In the genomic region with DNA sequence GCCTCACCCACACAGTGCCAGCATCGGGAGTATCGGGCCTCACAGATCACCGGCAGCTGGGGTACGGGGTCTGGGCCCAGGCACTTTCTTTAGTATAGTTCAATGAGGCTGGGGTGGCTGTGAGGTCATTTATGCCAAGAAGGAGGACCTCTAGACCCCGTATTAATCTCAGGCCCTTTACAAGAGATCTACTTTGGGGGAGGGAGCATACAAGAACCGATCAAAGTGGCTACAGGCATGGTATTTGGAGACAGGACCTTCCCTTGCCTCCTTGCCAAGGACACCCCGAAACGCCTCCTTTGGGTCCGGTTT, we compare ENCODE assay signal across 8 mouse cellular contexts. TPM values are rescaled to one million over a fixed set of nuclear protein-coding genes. Genes with fewer than 3 reads are reported as not detected.
DNase-seq lines count a peak whose midpoint lies in the region; ATAC-seq and TF ChIP-seq lines count a peak whose summit lies in the region.

No protein-coding gene starts in this region.

- peak overlapping the region; percentile 1 for H3ac ChIP-seq in myocyte (ENCODE audit: control insufficient read depth, insufficient read length)

- ATAC-seq in lung, embryonic 14.5 days (ENCODE audit: insufficient read depth) = no peak
- no peak for ATAC-seq in embryonic facial prominence, embryonic 14.5 days (ENCODE audit: low read depth)
- no peak for ATAC-seq in intestine, embryonic 14.5 days (replicated peaks; ENCODE audit: low FRiP score, low TSS enrichment, low read depth)

- no peak for TF ChIP-seq CTCF in lung, embryonic 14.5 days (IDR thresholded peaks at IDR 0.05; ENCODE audit: low read depth)

- H3K79me2 ChIP-seq in myocyte (ENCODE audit: control insufficient read depth, insufficient read depth) = peaks cover 24% of the 10 kb centered on the region

- H3K9me3 ChIP-seq in lung, embryonic 14.5 days (ENCODE audit: low read depth, low read length) = no peaks in the 10 kb centered on the region
- H3K9me3 ChIP-seq in embryonic facial prominence, embryonic 14.5 days (ENCODE audit: control insufficient read depth, low read length) = no peaks in the 10 kb centered on the region
- no peaks in the 10 kb centered on the region for H3K9me3 ChIP-seq in intestine, embryonic 14.5 days (ENCODE audit: control insufficient read depth, low read length)

- no peaks in the 10 kb centered on the region for H3K36me3 ChIP-seq in lung, embryonic 14.5 days (ENCODE audit: insufficient read depth)
- no peaks in the 10 kb centered on the region for H3K36me3 ChIP-seq in embryonic facial prominence, embryonic 14.5 days (ENCODE audit: control insufficient read depth, insufficient read depth, low read length)
- H3K36me3 ChIP-seq in intestine, embryonic 14.5 days (ENCODE audit: control insufficient read depth, insufficient read depth, low read length) = no peaks in the 10 kb centered on the region
- H3K36me3 ChIP-seq in myocyte (ENCODE audit: control insufficient read depth, insufficient read depth) = no peaks in the 10 kb centered on the region

- peak overlapping the region; percentile 100 for H3K27ac ChIP-seq in lung, embryonic 14.5 days (ENCODE audit: low read depth)
- H3K27ac ChIP-seq in embryonic facial prominence, embryonic 14.5 days (replicated peaks; ENCODE audit: low read depth, low read length) = peak overlapping the region; percentile 100
- peak overlapping the region; percentile 100 for H3K27ac ChIP-seq in intestine, embryonic 14.5 days (ENCODE audit: low read depth)

- under 1% methylated on average over 9 of the region's 9 CpGs for WGBS in lung, embryonic 14.5 days
- under 1% methylated on average over 9 of the region's 9 CpGs for WGBS in embryonic facial prominence, embryonic 14.5 days
- WGBS in intestine, embryonic 14.5 days = 0% methylated on average over 9 of the region's 9 CpGs

- H3K9ac ChIP-seq in lung, embryonic 14.5 days = peak overlapping the region; percentile 100
- peak overlapping the region; percentile 100 for H3K9ac ChIP-seq in embryonic facial prominence, embryonic 14.5 days (ENCODE audit: low read depth, low read length)
- peak overlapping the region; percentile 100 for H3K9ac ChIP-seq in intestine, embryonic 14.5 days (ENCODE audit: low read length)

- no peaks in the 10 kb centered on the region for H3K27me3 ChIP-seq in lung, embryonic 14.5 days (ENCODE audit: insufficient read depth, low read length)
- H3K27me3 ChIP-seq in embryonic facial prominence, embryonic 14.5 days (replicated peaks; ENCODE audit: control insufficient read depth, insufficient read depth, low read length) = no peaks in the 10 kb centered on the region
- no peaks in the 10 kb centered on the region for H3K27me3 ChIP-seq in intestine, embryonic 14.5 days (replicated peaks; ENCODE audit: control insufficient read depth, insufficient read depth, low read length)
- no peaks in the 10 kb centered on the region for H3K27me3 ChIP-seq in myocyte (ENCODE audit: control insufficient read depth, insufficient read depth, insufficient read length)

- peak overlapping the region; percentile 90 for H3K4me3 ChIP-seq in lung, embryonic 14.5 days (ENCODE audit: low read depth, low read length)
- H3K4me3 ChIP-seq in embryonic facial prominence, embryonic 14.5 days (ENCODE audit: low read depth, low read length) = peak overlapping the region; percentile 98
- peak overlapping the region; percentile 65 for H3K4me3 ChIP-seq in intestine, embryonic 14.5 days (ENCODE audit: low read depth, low read length)
- H3K4me3 ChIP-seq in myocyte = peak overlapping the region; percentile 99

- peaks cover 11% of the 10 kb centered on the region for H3K4me1 ChIP-seq in lung, embryonic 14.5 days (ENCODE audit: insufficient read depth)
- peaks cover 22% of the 10 kb centered on the region for H3K4me1 ChIP-seq in embryonic facial prominence, embryonic 14.5 days (ENCODE audit: control insufficient read depth, insufficient read depth, low read length)
- H3K4me1 ChIP-seq in intestine, embryonic 14.5 days (replicated peaks; ENCODE audit: control insufficient read depth, insufficient read depth, low read length) = peaks cover 21% of the 10 kb centered on the region

- no peak for DNase-seq in lung, embryonic 14.5 days
- no peak for DNase-seq in lung, adult 18-20 months
- no peak for DNase-seq in embryonic facial prominence, embryonic 14.5 days (ENCODE audit: low spot score)
- DNase-seq in intestine, embryonic 14.5 days (ENCODE audit: low spot score) = no peak
- DNase-seq in left cerebral cortex, adult 18-20 months (ENCODE audit: low spot score in 2 of 2) = no peak
- DNase-seq in T-cell, adult 2 months (ENCODE audit: low spot score) = no peak
- no peak for DNase-seq in kidney, postnatal 36 days

- H3K4me2 ChIP-seq in lung, embryonic 14.5 days = peak overlapping the region; percentile 97
- H3K4me2 ChIP-seq in embryonic facial prominence, embryonic 14.5 days (ENCODE audit: low read depth, low read length) = peak overlapping the region; percentile 99
- H3K4me2 ChIP-seq in intestine, embryonic 14.5 days (ENCODE audit: low read length) = peak overlapping the region; percentile 98
- peak overlapping the region; percentile 98 for H3K4me2 ChIP-seq in myocyte (ENCODE audit: low read depth)

- TF ChIP-seq POLR2A in myocyte (IDR thresholded peaks at IDR 0.05; ENCODE audit: insufficient read length, low read depth) = no peak

TF ChIP-seq in myocyte, 11 proteins besides CTCF, POLR2A, EP300 and RAD21:
- TF ChIP-seq MYOD1 (IDR thresholded peaks at IDR 0.05; ENCODE audit: control insufficient read depth in 1 of 3, insufficient read length in 2 of 3, low read depth in 2 of 3) (no peak), TCF12 (IDR thresholded peaks at IDR 0.05; ENCODE audit: insufficient read depth, poor library complexity, severe bottlenecking) (no peak), SRF (IDR thresholded peaks at IDR 0.05; ENCODE audit: control insufficient read depth, insufficient read length, low read depth) (no peak)

RNA-seq across cellular contexts. Expression of a gene that starts 4.5 kb away (rescaled TPM):
- 38.4 and 40.4 TPM in 2 replicates for polyA plus RNA-seq in lung, embryonic 14.5 days (2014; fragmentation: Nextera tagmentation; extraction: Ambion mirVana)
- polyA plus RNA-seq in embryonic facial prominence, embryonic 14.5 days (2014; fragmentation: Nextera tagmentation; extraction: Ambion mirVana) = 32.9 and 36.9 TPM in 2 replicates
- polyA plus RNA-seq in intestine, embryonic 14.5 days (2014; fragmentation: Nextera tagmentation; extraction: Ambion mirVana) = 31.3 TPM in 2 replicates
- 26.2 TPM for polyA plus RNA-seq in myocyte (2012; fragmentation: generic; extraction: Trizol)
- 100 to 1,000 TPM; 116 to 122 TPM for total RNA-seq in left cerebral cortex, adult 18-20 months (2021)
